7 mouse cellular contexts compared by ENCODE assay signal in genomic region chr9:46735664-46736067, GRCm38 (mm10).
DNase-seq lines count a peak whose midpoint lies in the region; ATAC-seq and TF ChIP-seq lines count a peak whose summit lies in the region.

No protein-coding gene starts in this region.

- H3K4me2 ChIP-seq in intestine, postnatal 0 days (replicated peaks; ENCODE audit: low read depth): no peak overlapping the region
- no peak overlapping the region for H3K4me2 ChIP-seq in midbrain, embryonic 14.5 days (ENCODE audit: low read length)

- TF ChIP-seq CTCF in intestine, postnatal 0 days (IDR thresholded peaks at IDR 0.05; ENCODE audit: low read depth): peak; percentile 92

- intact Hi-C loops in gastrocnemius, postnatal 36 days (cut with DNase I): loop anchor here (5.0 kb wide), 2 partner anchors 77 to 1522 kb away; no protein-coding TSS in a partner anchor
- intact Hi-C loops in left cerebral cortex, postnatal 14 days (cut with DNase I): loop anchor here (2.0 to 10.0 kb wide), 4 partner anchors 79 to 1519 kb away; partner anchors contain the start of gene Cadm1

- no peak overlapping the region for H3K4me3 ChIP-seq in intestine, postnatal 0 days (ENCODE audit: low read depth, low read length)
- H3K4me3 ChIP-seq in midbrain, embryonic 14.5 days (replicated peaks; ENCODE audit: low read depth, low read length): no peak overlapping the region

- ATAC-seq in intestine, postnatal 0 days: no peak; the same call in 1 of the 2 replicates
- peak; percentile 17; the same call in 1 of the 2 replicates for ATAC-seq in midbrain, embryonic 14.5 days (ENCODE audit: low FRiP score, low TSS enrichment)

- no peaks in the 10 kb centered on the region for H3K4me1 ChIP-seq in intestine, postnatal 0 days (replicated peaks; ENCODE audit: control insufficient read depth, insufficient read depth, low read length)
- H3K4me1 ChIP-seq in midbrain, embryonic 14.5 days (ENCODE audit: control insufficient read depth, insufficient read depth, low read length): 0 out of 2 replicates have a peak, but pooled peaks cover 9% of the 10 kb centered on the region

- no peaks in the 10 kb centered on the region for H3K36me3 ChIP-seq in intestine, postnatal 0 days (ENCODE audit: control insufficient read depth, insufficient read depth)
- H3K36me3 ChIP-seq in midbrain, embryonic 14.5 days (ENCODE audit: control insufficient read depth, insufficient read depth, low read length): no peaks in the 10 kb centered on the region

- DNase-seq in adrenal gland, postnatal 25 days: peak; percentile 83
- DNase-seq in embryo, embryonic 11 days: peak; percentile 86
- DNase-seq in gastrocnemius, postnatal 36 days: peak; percentile 50 to 66
- DNase-seq in left cerebral cortex, postnatal 14 days (ENCODE audit: low spot score in 2 of 2): peak; percentile 91
- peak; percentile 93 for DNase-seq in midbrain, embryonic 14.5 days
- peak; percentile 56 to 69 for DNase-seq in spleen, postnatal 10 days (ENCODE audit: low spot score in 2 of 2)

- H3K27ac ChIP-seq in intestine, postnatal 0 days (ENCODE audit: low read depth, low read length): no peak overlapping the region
- H3K27ac ChIP-seq in midbrain, embryonic 14.5 days (replicated peaks; ENCODE audit: low read depth, low read length): no peak overlapping the region

- 6% methylated on average over 4 of the region's 4 CpGs for WGBS in intestine, postnatal 0 days
- 5% methylated on average over 4 of the region's 4 CpGs for WGBS in midbrain, embryonic 14.5 days

- H3K27me3 ChIP-seq in intestine, postnatal 0 days (replicated peaks; ENCODE audit: control insufficient read depth, insufficient read depth, low read length): no peaks in the 10 kb centered on the region
- H3K27me3 ChIP-seq in midbrain, embryonic 14.5 days (ENCODE audit: control insufficient read depth, insufficient read depth, low read length): no peaks in the 10 kb centered on the region

- no peak overlapping the region for H3K9ac ChIP-seq in intestine, postnatal 0 days (ENCODE audit: low read depth, low read length)
- H3K9ac ChIP-seq in midbrain, embryonic 14.5 days (replicated peaks; ENCODE audit: low read length): no peak overlapping the region

- H3K9me3 ChIP-seq in intestine, postnatal 0 days (ENCODE audit: control insufficient read depth): no peaks in the 10 kb centered on the region
- no peaks in the 10 kb centered on the region for H3K9me3 ChIP-seq in midbrain, embryonic 14.5 days (ENCODE audit: control insufficient read depth, low read length)
